Mouse (Mus musculus) MN1 (cell line): ENCODE data around the gene Bbc3.

Source experiments
- DNase-seq: peaks from one replicate; pipeline ENCODE4 v3.0.0-alpha.2; 2016; ENCODE audit warnings: low spot score

The Bbc3 gene

GRCm38 (mm10) chr7:16317094-16317493, 8.9 kb downstream of the Bbc3 start:
- no peak for DNase-seq

- no peak for DNase-seq
Measured at GRCm38 (mm10) chr7:16319216-16319615, 11.0 kb downstream of the Bbc3 start.

GRCm38 (mm10) chr7:16320479-16320878, 12.3 kb downstream of the Bbc3 start:
- no peak for DNase-seq

GRCm38 (mm10) chr7:16324661-16325060, 16.5 kb downstream of the Bbc3 start:
- no peak for DNase-seq

GRCm38 (mm10) chr7:16325920-16326606, 17.9 kb downstream of the Bbc3 start:
- DNase-seq = peak; percentile 92

GRCm38 (mm10) chr7:16326607-16326971, 18.4 kb downstream of the Bbc3 start:
- no peak for DNase-seq

GRCm38 (mm10) chr7:16329146-16329545, 21.0 kb downstream of the Bbc3 start:
- DNase-seq = no peak

- DNase-seq = no peak
Measured at GRCm38 (mm10) chr7:16337733-16338132, 29.5 kb downstream of the Bbc3 start.

- DNase-seq = no peak
Measured at GRCm38 (mm10) chr7:16344598-16344997, 36.4 kb downstream of the Bbc3 start.

- DNase-seq = no peak
Measured at GRCm38 (mm10) chr7:16345297-16345696, 37.1 kb downstream of the Bbc3 start.

GRCm38 (mm10) chr7:16349999-16350398, 41.8 kb downstream of the Bbc3 start:
- DNase-seq = no peak

GRCm38 (mm10) chr7:16355854-16356594, 47.8 kb downstream of the Bbc3 start:
- no peak for DNase-seq

- no peak for DNase-seq
Measured at GRCm38 (mm10) chr7:16357602-16358001, 49.4 kb downstream of the Bbc3 start.

- DNase-seq = no peak
Measured at GRCm38 (mm10) chr7:16364319-16364718, 56.1 kb downstream of the Bbc3 start.

- DNase-seq = no peak
Measured at GRCm38 (mm10) chr7:16364901-16365500, 56.8 kb downstream of the Bbc3 start.

- DNase-seq = peak; percentile 21
Measured at GRCm38 (mm10) chr7:16366133-16366646, 58.0 kb downstream of the Bbc3 start.

GRCm38 (mm10) chr7:16366669-16367068, 58.5 kb downstream of the Bbc3 start:
- DNase-seq = no peak
